ENCODE assay signal across 8 mouse cellular contexts in genomic region chr7:4164090-4164910, GRCm38 (mm10). TPM values are rescaled to one million over a fixed set of nuclear protein-coding genes. Genes with fewer than 3 reads are reported as not detected.
DNase-seq lines count a peak whose midpoint lies in the region; ATAC-seq lines count a peak whose summit lies in the region.

TSS of gene Cdc42ep5 (minus strand) at chr7:4164860.

- H3K27me3 ChIP-seq in hindbrain, embryonic 16.5 days (replicated peaks; ENCODE audit: control insufficient read depth, insufficient read depth, low read length), result no peaks in the 10 kb centered on the region
- H3K27me3 ChIP-seq in liver, embryonic 13.5 days, result no peaks in the 10 kb centered on the region
- H3K27me3 ChIP-seq in neural tube, embryonic 15.5 days (replicated peaks), result no peaks in the 10 kb centered on the region

- DNase-seq in 3T3-L1 (ENCODE audit: low read depth, low spot score), result peak; percentile 70
- peak; percentile 59 to 80 for DNase-seq in adrenal gland, postnatal 36 days
- peak; percentile 42 to 43 for DNase-seq in gastrocnemius, adult 8-10 months (ENCODE audit: low spot score in 2 of 2)
- no peak for DNase-seq in liver, embryonic 13.5 days
- no peak for DNase-seq in layer of hippocampus, adult 11-12 months (ENCODE audit: low spot score)
- DNase-seq in c-Kit-positive CD71-positive TER-119-positive erythroid progenitor cells, embryonic 14.5 days (ENCODE audit: low spot score), result no peak

- ATAC-seq in hindbrain, embryonic 16.5 days, result peak; percentile 69
- ATAC-seq in liver, embryonic 13.5 days (ENCODE audit: low read depth), result peak; percentile 66
- peak; percentile 73 for ATAC-seq in neural tube, embryonic 15.5 days (ENCODE audit: low FRiP score)

- 2% methylated on average over 19 of the region's 20 CpGs for WGBS in hindbrain, embryonic 16.5 days
- WGBS in liver, embryonic 13.5 days (ENCODE audit: insufficient replicate concordance), result 2% methylated on average over 19 of the region's 20 CpGs
- 2% methylated on average over 19 of the region's 20 CpGs for WGBS in neural tube, embryonic 15.5 days

- H3K36me3 ChIP-seq in hindbrain, embryonic 16.5 days (ENCODE audit: control insufficient read depth, insufficient read depth, low read length), result no peaks in the 10 kb centered on the region
- H3K36me3 ChIP-seq in liver, embryonic 13.5 days, result no peaks in the 10 kb centered on the region
- H3K36me3 ChIP-seq in neural tube, embryonic 15.5 days, result no peaks in the 10 kb centered on the region

- peak within 1 kb of the TSS; percentile 38 for H3K4me3 ChIP-seq in hindbrain, embryonic 16.5 days (ENCODE audit: low read length)
- H3K4me3 ChIP-seq in liver, embryonic 13.5 days (replicated peaks), result peak within 1 kb of the TSS; percentile 54
- H3K4me3 ChIP-seq in neural tube, embryonic 15.5 days (replicated peaks), result peak within 1 kb of the TSS; percentile 39

- peak within 1 kb of the TSS; percentile 41 for H3K9ac ChIP-seq in hindbrain, embryonic 16.5 days (ENCODE audit: low read depth, low read length)
- peak within 1 kb of the TSS; percentile 59 for H3K9ac ChIP-seq in liver, embryonic 13.5 days
- peak within 1 kb of the TSS; percentile 30; the same call in 1 of the 2 replicates for H3K9ac ChIP-seq in neural tube, embryonic 15.5 days (replicated peaks)

- H3K9me3 ChIP-seq in hindbrain, embryonic 16.5 days (ENCODE audit: control insufficient read depth, low read length), result no peaks in the 10 kb centered on the region
- H3K9me3 ChIP-seq in liver, embryonic 13.5 days (replicated peaks), result no peaks in the 10 kb centered on the region
- H3K9me3 ChIP-seq in neural tube, embryonic 15.5 days (replicated peaks), result no peaks in the 10 kb centered on the region

- peak within 1 kb of the TSS; percentile 58 for H3K4me2 ChIP-seq in hindbrain, embryonic 16.5 days (ENCODE audit: low read length)
- peak within 1 kb of the TSS; percentile 67 for H3K4me2 ChIP-seq in liver, embryonic 13.5 days
- peak within 1 kb of the TSS; percentile 58 for H3K4me2 ChIP-seq in neural tube, embryonic 15.5 days

- peaks cover 3% of the 10 kb centered on the region; the same call in 1 of the 2 replicates for H3K4me1 ChIP-seq in hindbrain, embryonic 16.5 days (ENCODE audit: control insufficient read depth, insufficient read depth, low read depth, low read length)
- peaks cover 24% of the 10 kb centered on the region for H3K4me1 ChIP-seq in liver, embryonic 13.5 days (replicated peaks)
- peaks cover 18% of the 10 kb centered on the region for H3K4me1 ChIP-seq in neural tube, embryonic 15.5 days

- no peak within 1 kb of the TSS for H3K27ac ChIP-seq in hindbrain, embryonic 16.5 days (ENCODE audit: low read depth, low read length)
- H3K27ac ChIP-seq in liver, embryonic 13.5 days, result peak within 1 kb of the TSS; percentile 39
- no peak within 1 kb of the TSS for H3K27ac ChIP-seq in neural tube, embryonic 15.5 days (replicated peaks)

RNA-seq across cellular contexts. Expression of gene Cdc42ep5, which starts in this region (rescaled TPM):
- 10 to 100 TPM; 35.5 to 48.5 TPM for total RNA-seq in adrenal gland, postnatal 36 days (2021)
- 1 to 10 TPM; 1.5 to 2.2 (median 2.0) TPM for total RNA-seq in gastrocnemius, adult 8-10 months (2022)
- polyA plus RNA-seq in hindbrain, embryonic 16.5 days (2015; fragmentation: Nextera tagmentation; extraction: Ambion mirVana), result 8.5 and 9.7 TPM in 2 replicates
- 8.0 and 8.5 TPM in 2 replicates for polyA plus RNA-seq in liver, embryonic 13.5 days (2015; fragmentation: Nextera tagmentation; extraction: Ambion mirVana)
- 7.9 and 15.5 TPM in 2 replicates for polyA plus RNA-seq in neural tube, embryonic 15.5 days (2015; fragmentation: Nextera tagmentation; extraction: Ambion mirVana)

Comparison
In these comparisons a context has a peak if more than half of its experiments do, and no peak if none do; other contexts are left out.
1. RNA of gene Cdc42ep5 (total RNA-seq): 35.5 to 48.5 TPM in adrenal gland, postnatal 36 days; 1.5 to 2.2 TPM in gastrocnemius, adult 8-10 months; every median in the first group is over 10 times any median in the second.
2. DNase-seq: peak in 3T3-L1 (single experiment), adrenal gland, postnatal 36 days (2 of 2) and gastrocnemius, adult 8-10 months (2 of 2); none in liver, embryonic 13.5 days (single experiment), layer of hippocampus, adult 11-12 months (single experiment) and c-Kit-positive CD71-positive TER-119-positive erythroid progenitor cells, embryonic 14.5 days (single experiment).
3. Peak in every context shown above with its lines, with median percentiles within 50 percentile points of each other: ATAC-seq, H3K4me2 ChIP-seq, H3K4me3 ChIP-seq and H3K9ac ChIP-seq.